Mouse (Mus musculus) neural tube, embryonic 15.5 days (tissue): Measurements from ENCODE around the gene Syn2. TPM values are rescaled to one million over a fixed set of nuclear protein-coding genes. Genes with fewer than 3 reads are reported as not detected.

Experiments used
- ATAC-seq: fragments of 200-750 bp; cut with Nextera tagmentation; 2 replicates; pipeline ENCODE4 v1.8.0; 2017; ENCODE audit warnings: mild to moderate bottlenecking, moderate TSS enrichment, moderate library complexity; ENCODE audit not compliant: low FRiP score
- H3K27ac ChIP-seq: fragments of 300-500 bp; sonication (generic); replicated peaks from 2 replicates; pipeline ENCODE4 v1.5.1; 2015; ENCODE audit warnings: mild to moderate bottlenecking, inconsistent platforms
- H3K27me3 ChIP-seq: fragments of 300-500 bp; sonication (generic); replicated peaks from 2 replicates; pipeline ENCODE4 v1.6.1; 2015; ENCODE audit warnings: inconsistent platforms
- H3K36me3 ChIP-seq: fragments of 300-500 bp; sonication (generic); 2 replicates; pipeline ENCODE4 v1.6.1; 2015; ENCODE audit warnings: inconsistent platforms
- H3K4me1 ChIP-seq: fragments of 300-500 bp; sonication (generic); 2 replicates; pipeline ENCODE4 v1.6.1; 2015; ENCODE audit warnings: inconsistent platforms
- H3K4me2 ChIP-seq: fragments of 300-500 bp; sonication (generic); 2 replicates; pipeline ENCODE4 v1.6.1; 2015; ENCODE audit warnings: inconsistent platforms, mild to moderate bottlenecking, moderate library complexity
- H3K4me3 ChIP-seq: fragments of 300-500 bp; sonication (generic); replicated peaks from 2 replicates; pipeline ENCODE4 v1.5.1; 2015; ENCODE audit warnings: mild to moderate bottlenecking, inconsistent platforms
- H3K9ac ChIP-seq: fragments of 300-500 bp; sonication (generic); replicated peaks from 2 replicates; pipeline ENCODE4 v1.6.1; 2015; ENCODE audit warnings: mild to moderate bottlenecking, inconsistent platforms
- H3K9me3 ChIP-seq: fragments of 300-500 bp; sonication (generic); replicated peaks from 2 replicates; pipeline ENCODE4 v1.6.1; 2016; ENCODE audit warnings: inconsistent platforms
- WGBS: fragments of 180-500 bp; shearing (Covaris S2); methylation state at CpG from one replicate; pipeline ENCODE4 v1.1.7; 2015; ENCODE audit warnings: mixed read lengths; 5-methylcytosine and 5-hydroxymethylcytosine counted together
- polyA plus RNA-seq: library from polyadenylated mRNA; unstranded; fragments of >200 nt; fragmentation: Nextera tagmentation; extraction: Ambion mirVana; gene quantifications from 2 replicates; pipeline ENCODE4 v1.2.1, GENCODE M21; 2015

Syn2 gene
- polyA plus RNA-seq, 1 experiment from 2014 or later: 73.3 TPM

DNA sequence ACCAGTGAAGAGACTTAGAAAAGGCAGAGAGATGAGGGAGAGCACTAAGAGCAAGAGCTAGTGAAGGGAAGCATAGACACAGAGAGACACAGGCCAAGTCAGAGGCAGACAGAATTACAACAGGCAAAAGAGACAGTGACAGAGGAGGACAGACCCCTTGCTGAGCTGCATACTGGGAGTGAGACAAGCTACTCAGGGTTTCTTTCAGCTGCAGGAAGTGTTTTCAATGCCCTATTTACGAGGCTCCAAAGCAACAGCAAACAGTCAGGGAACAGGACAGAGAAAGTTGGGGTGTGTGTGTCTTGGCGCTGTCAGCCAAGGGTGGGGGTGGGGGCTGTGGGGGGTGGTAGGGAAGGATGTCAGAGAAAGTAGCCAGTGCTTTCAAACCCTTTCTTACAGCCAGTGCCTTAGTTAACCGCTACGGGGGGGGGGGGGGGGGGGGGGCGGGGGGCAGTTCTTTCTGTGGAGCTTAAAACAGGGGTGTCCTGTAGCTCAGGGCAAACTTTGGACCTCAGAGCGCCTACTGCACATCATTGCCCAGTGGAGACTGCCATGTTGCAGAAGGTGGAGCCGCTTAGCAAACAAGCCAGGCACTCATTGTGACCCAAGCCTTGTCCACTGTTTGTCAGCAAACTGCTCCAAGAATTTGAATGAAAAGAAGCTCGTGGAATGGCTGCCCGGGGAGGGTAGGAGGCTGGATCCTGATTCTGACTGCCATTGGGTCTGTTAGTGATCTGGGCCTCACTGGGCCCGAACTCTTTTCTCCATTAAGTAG lies 117.6 kb downstream of the Syn2 start, which contains the start of gene Timp4:
TSS of gene Timp4 (minus strand) at position 107 of the 775 bp plus-strand sequence.
- WGBS: 23% methylated on average over 7 of the region's 10 CpGs
- Histone ChIP-seq H3K4me3 (peak within 1 kb of the TSS; percentile 24), H3K9me3 (no peaks in the 10 kb centered on the region), H3K9ac (no peak within 1 kb of the TSS), H3K4me2 (peak within 1 kb of the TSS; percentile 45), H3K27me3 (no peaks in the 10 kb centered on the region), H3K36me3 (peaks cover 13% of the 10 kb centered on the region; the same call in 1 of the 2 replicates), H3K4me1 (peaks cover 6% of the 10 kb centered on the region), H3K27ac (peak within 1 kb of the TSS; percentile 81)
- peak; percentile 82 for ATAC-seq

DNA sequence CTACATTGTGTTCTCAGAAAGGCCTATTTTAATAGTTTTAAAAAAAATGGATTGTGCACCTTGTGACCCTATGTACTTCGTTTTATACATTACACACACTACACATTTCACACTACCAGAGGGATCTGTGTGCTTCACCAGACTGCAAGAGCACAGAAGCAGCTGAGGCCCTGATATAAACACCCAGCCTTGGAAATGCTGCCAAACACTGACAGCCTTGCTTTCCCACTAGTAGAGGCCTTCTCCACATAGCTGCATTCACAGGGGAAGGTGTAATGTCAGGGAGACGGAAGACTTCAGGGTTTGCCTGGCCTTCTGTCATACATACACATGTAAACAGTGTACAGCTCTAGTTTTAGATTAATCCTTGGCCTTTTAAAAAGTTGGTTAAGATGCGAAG lies 120.5 kb downstream of the Syn2 start:
- H3K4me2 ChIP-seq: no peak overlapping the region
- H3K9me3 ChIP-seq: no peaks in the 10 kb centered on the region
- no peak overlapping the region for H3K4me3 ChIP-seq
- H3K36me3 ChIP-seq: 0 out of 2 replicates have a peak, but pooled peaks cover 8% of the 10 kb centered on the region
- no peak overlapping the region for H3K9ac ChIP-seq
- no peaks in the 10 kb centered on the region for H3K27me3 ChIP-seq
- peaks cover 6% of the 10 kb centered on the region for H3K4me1 ChIP-seq
- ATAC-seq: no peak
- 84% methylated on average over 3 of the region's 3 CpGs for WGBS
- H3K27ac ChIP-seq: no peak overlapping the region

DNA sequence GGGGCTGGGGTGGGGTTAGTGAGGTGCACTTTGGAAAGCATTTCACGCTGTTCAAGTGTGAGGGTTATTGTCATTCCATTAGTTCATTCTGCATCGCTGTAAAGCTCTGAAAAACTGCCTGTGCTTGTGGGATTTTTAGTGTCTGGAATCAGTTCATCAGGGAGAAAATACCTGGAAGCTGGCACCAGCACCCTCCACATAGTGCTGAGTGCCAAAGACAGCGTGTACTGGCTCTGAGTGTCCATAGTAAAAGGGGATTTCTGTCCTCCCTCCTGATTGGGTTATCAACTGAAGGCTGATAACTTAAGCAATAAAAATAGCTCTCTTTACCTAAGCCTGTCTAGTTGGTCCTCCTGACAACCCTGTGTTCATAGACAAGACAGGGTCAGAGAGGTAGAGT lies 125.8 kb downstream of the Syn2 start:
- Histone ChIP-seq H3K4me3 (no peak overlapping the region), H3K27me3 (no peaks in the 10 kb centered on the region), H3K4me2 (no peak overlapping the region), H3K27ac (no peak overlapping the region), H3K36me3 (peaks cover 30% of the 10 kb centered on the region), H3K9me3 (no peaks in the 10 kb centered on the region), H3K9ac (no peak overlapping the region), H3K4me1 (no peaks in the 10 kb centered on the region)
- 79% methylated on average over 3 of the region's 3 CpGs for WGBS
- no peak for ATAC-seq

DNA sequence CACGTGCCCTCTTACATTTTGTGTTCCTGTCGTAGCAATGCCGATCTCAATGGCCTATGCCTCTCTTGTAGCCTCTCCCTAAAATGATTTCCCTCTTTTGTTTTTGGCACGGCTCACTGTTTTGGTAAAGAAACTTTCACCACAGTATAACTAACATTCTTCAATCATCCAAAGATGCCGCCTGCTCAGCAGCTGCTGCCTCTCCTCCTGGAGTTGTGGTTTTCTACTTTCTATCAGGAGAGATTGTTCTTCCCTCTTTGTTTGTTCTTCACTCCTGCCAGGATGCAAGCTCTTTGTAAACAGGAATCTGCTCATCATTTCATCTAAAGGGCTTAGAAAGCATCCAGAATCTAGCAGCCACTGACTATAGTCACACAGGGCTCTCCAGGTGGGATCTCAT lies 132.1 kb downstream of the Syn2 start:
- H3K4me3 ChIP-seq: no peak overlapping the region
- H3K36me3 ChIP-seq: peaks cover 31% of the 10 kb centered on the region
- no peak overlapping the region for H3K4me2 ChIP-seq
- H3K4me1 ChIP-seq: no peaks in the 10 kb centered on the region
- H3K27ac ChIP-seq: no peak overlapping the region
- no peak overlapping the region for H3K9ac ChIP-seq
- H3K27me3 ChIP-seq: no peaks in the 10 kb centered on the region
- no peak for ATAC-seq
- no peaks in the 10 kb centered on the region for H3K9me3 ChIP-seq
- 88% methylated on average over 5 of the region's 5 CpGs for WGBS

DNA sequence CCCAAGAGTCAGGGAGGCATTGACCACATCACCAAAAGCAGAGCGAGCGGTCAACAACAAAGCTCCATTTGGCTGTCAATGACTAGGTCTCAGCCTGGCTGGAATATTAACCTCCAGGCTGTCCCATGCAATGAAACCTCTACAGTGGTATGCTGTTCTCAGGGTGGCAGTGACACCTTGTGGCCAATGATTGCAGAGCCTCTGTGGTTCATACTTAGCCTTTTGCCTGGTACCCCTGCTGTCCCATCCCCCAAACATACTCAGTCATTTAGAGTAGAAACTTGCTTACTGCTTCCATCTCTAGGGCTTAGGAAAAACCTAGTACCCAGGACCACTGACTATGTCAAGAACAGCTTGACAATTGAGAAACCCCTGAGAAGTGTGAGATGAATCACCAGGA lies 133.2 kb downstream of the Syn2 start:
- H3K27ac ChIP-seq: no peak overlapping the region
- ATAC-seq: peak; percentile 88
- peaks cover 24% of the 10 kb centered on the region for H3K36me3 ChIP-seq
- H3K4me3 ChIP-seq: no peak overlapping the region
- no peaks in the 10 kb centered on the region for H3K9me3 ChIP-seq
- H3K9ac ChIP-seq: no peak overlapping the region
- H3K4me2 ChIP-seq: no peak overlapping the region
- 56% methylated on average over 2 of the region's 2 CpGs for WGBS
- no peaks in the 10 kb centered on the region for H3K27me3 ChIP-seq
- H3K4me1 ChIP-seq: no peaks in the 10 kb centered on the region

DNA sequence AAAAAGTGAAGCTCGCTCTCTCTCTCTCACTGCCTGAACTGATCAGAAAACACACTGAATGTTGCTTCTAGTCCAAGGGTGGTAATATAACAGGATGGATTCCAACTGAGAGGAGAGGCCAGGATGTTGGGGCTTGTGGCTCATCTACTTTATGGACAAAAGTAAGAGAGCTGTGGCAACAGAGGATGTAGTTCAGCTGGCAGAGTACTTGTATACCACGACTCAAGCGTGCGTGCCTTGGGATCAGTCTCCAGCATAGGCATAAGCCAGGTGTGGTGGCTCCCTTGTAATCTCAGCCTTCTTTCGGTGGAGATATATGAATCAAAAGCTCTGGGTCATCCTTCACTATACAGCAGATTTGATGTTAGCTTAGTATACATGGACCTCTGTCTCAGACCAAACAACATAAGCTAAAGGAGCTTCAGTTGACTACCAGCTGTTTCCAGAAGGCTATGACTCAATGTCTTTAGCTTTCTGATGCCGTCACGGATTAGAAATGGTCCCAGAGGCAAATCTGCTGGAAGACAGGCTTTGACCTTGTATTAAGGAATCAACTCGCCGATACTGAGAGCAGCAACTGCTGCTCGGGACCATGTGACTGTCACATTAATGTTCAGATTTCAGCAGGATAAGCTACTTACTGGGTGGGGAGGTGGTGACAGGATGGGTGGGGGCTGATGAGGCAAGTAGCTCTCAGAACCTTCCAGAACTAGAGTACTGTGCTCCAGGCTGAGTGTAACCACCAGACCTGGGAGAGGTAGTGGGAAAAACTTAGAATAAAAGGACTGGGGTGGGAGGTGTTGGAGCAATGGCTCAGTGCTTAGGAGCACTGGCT lies 134.1 kb downstream of the Syn2 start:
- Histone ChIP-seq H3K36me3 (peaks cover 16% of the 10 kb centered on the region), H3K4me2 (no peak overlapping the region), H3K27ac (no peak overlapping the region), H3K9ac (no peak overlapping the region), H3K9me3 (no peaks in the 10 kb centered on the region), H3K4me3 (no peak overlapping the region), H3K27me3 (no peaks in the 10 kb centered on the region), H3K4me1 (no peaks in the 10 kb centered on the region)
- ATAC-seq: no peak
- 90% methylated on average over 10 of the region's 10 CpGs for WGBS

DNA sequence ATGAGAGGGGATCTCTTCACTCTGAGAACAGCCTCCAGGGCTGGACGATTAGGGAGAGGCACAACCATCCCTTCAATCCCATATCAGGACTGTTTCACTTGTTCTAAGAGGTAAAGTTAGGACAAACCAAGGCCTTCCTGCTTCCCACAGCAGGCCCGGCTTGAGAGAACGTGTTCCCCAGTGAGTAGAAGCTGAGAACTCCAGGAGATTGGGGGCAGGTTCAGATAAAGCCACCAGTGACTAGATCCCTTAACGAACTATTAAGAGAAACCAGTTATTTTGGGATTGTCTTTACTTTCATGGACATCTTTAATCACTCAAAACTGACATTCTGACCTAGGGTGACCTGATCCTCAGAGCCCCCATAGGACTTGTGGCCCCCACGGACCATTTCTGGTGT lies 134.9 kb downstream of the Syn2 start:
- H3K36me3 ChIP-seq: peaks cover 12% of the 10 kb centered on the region
- H3K4me1 ChIP-seq: peaks cover under 1% of the 10 kb centered on the region; the same call in 1 of the 2 replicates
- no peak overlapping the region for H3K4me2 ChIP-seq
- H3K27ac ChIP-seq: no peak overlapping the region
- no peak for ATAC-seq
- H3K9ac ChIP-seq: no peak overlapping the region
- no peaks in the 10 kb centered on the region for H3K27me3 ChIP-seq
- H3K9me3 ChIP-seq: no peaks in the 10 kb centered on the region
- WGBS: 83% methylated on average over 5 of the region's 5 CpGs
- no peak overlapping the region for H3K4me3 ChIP-seq

DNA sequence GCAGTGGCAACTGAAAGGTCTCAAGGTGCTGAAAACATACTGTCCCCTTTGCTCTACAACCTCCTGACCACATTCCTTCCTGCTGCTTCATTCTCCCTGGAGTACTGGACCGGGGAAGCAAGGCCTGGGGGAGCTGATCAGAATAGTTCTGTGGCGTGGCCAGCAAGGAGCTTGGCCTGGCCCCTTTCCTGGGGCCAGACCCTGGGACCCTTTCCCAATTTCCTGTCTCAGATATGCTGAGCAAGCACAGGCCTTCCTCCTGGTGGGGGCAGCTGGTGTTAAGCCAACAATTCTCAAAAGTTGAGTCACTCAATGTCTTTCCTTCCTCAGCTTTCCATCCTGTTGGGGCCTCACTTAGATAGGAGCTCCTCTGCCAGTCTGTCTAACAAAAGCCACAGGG lies 135.4 kb downstream of the Syn2 start:
- Histone ChIP-seq H3K27ac (no peak overlapping the region), H3K4me2 (no peak overlapping the region), H3K9ac (no peak overlapping the region), H3K9me3 (no peaks in the 10 kb centered on the region), H3K4me3 (no peak overlapping the region), H3K4me1 (peaks cover 2% of the 10 kb centered on the region; the same call in 1 of the 2 replicates), H3K36me3 (peaks cover 10% of the 10 kb centered on the region), H3K27me3 (no peaks in the 10 kb centered on the region)
- no peak for ATAC-seq
- 76% methylated on average over 2 of the region's 2 CpGs for WGBS

DNA sequence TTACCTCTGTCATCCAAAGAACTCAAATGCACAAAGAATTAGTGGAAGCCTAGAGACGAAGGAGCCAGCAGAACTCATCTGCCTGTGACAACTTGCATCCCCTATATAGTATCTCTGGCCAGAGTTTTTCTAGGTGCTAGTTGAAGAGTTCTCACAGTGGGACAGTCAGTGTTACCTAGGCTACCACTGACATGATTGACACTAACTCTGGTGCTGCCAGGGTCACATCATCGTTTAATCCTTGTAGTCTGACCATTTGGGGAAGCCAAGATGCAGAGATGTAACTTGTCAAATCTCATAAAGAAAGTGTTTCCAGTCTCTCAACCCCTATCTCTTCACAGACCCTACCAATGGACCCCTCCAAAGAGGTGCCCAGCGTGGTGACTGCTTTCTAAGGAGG lies 136.6 kb downstream of the Syn2 start:
- Histone ChIP-seq H3K4me1 (peaks cover 2% of the 10 kb centered on the region; the same call in 1 of the 2 replicates), H3K4me2 (no peak overlapping the region), H3K36me3 (0 out of 2 replicates have a peak, but pooled peaks cover 3% of the 10 kb centered on the region), H3K27me3 (no peaks in the 10 kb centered on the region), H3K4me3 (no peak overlapping the region), H3K27ac (no peak overlapping the region), H3K9ac (no peak overlapping the region), H3K9me3 (no peaks in the 10 kb centered on the region)
- no peak for ATAC-seq
- 73% methylated on average over 3 of the region's 3 CpGs for WGBS

DNA sequence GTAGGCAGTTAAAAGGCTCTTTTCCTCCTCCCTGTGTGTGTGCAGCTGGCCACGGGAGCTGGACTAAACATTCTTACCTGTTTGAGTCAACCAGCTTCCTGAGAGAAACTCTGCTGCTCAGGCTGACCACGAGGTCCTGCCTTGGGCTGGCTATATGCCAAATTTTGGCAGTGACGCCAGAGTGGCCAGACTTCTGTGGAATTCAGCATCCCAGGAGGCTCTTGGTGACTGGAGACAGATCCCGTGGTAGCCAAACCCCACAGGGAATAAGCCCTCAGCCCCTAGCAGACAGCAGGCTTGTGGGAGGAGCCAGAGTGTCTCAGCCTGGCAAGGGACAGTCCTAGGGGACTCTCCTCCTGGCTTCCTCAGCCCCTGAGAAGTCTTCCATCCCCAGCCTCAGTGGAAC lies 137.2 kb downstream of the Syn2 start:
- Histone ChIP-seq H3K9ac (no peak overlapping the region), H3K27ac (no peak overlapping the region), H3K36me3 (0 out of 2 replicates have a peak, but pooled peaks cover 3% of the 10 kb centered on the region), H3K27me3 (no peaks in the 10 kb centered on the region), H3K4me1 (peaks cover 2% of the 10 kb centered on the region; the same call in 1 of the 2 replicates), H3K4me2 (no peak overlapping the region), H3K4me3 (no peak overlapping the region), H3K9me3 (no peaks in the 10 kb centered on the region)
- WGBS: 27% methylated on average over 4 of the region's 4 CpGs
- ATAC-seq: no peak

DNA sequence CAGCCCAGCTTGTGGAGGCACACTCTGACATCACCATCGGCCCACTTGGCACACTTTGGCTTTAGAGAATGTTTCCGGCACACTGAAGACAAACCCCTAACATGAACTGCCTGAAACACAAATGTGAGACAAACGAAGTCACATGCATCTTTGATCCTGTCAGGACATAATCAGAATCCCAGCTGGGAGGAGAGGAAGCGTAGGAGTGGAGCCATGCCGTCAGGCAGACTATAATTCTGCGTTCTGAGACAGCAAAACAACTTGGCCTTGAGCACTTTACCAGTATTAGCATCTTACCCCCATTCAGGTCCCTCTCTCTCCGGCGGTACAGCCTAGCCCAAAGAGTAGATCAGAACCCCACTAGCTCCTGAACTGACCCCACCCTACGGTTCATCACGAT lies 138.6 kb downstream of the Syn2 start:
- Histone ChIP-seq H3K36me3 (0 out of 2 replicates have a peak, but pooled peaks cover 3% of the 10 kb centered on the region), H3K9me3 (no peaks in the 10 kb centered on the region), H3K4me1 (peaks cover 2% of the 10 kb centered on the region; the same call in 1 of the 2 replicates), H3K4me3 (no peak overlapping the region), H3K27ac (no peak overlapping the region), H3K9ac (no peak overlapping the region), H3K4me2 (no peak overlapping the region), H3K27me3 (no peaks in the 10 kb centered on the region)
- ATAC-seq: no peak
- 84% methylated on average over 10 of the region's 10 CpGs for WGBS
